Mouse (Mus musculus): ENCODE results near the gene Igsf1.

Gene Igsf1

GRCm38 (mm10) chrX:49797213-49798019, at the start of gene Igsf1:
TSS of gene Igsf1 (minus strand) at chrX:49797749.
- peak; percentile 2 for DNase-seq (ENCODE audit: low spot score)

- DNase-seq (ENCODE audit: low spot score): no peak
Measured at GRCm38 (mm10) chrX:49770828-49771227, 26.7 kb downstream of the Igsf1 start.

GRCm38 (mm10) chrX:49745192-49745591, 52.4 kb downstream of the Igsf1 start:
- DNase-seq (ENCODE audit: low spot score): no peak

GRCm38 (mm10) chrX:49734959-49735358, 62.6 kb downstream of the Igsf1 start, which contains the start of gene Olfr1321:
TSS of gene Olfr1321 (minus strand) at chrX:49735059.
- DNase-seq (ENCODE audit: low spot score): no peak
